Mouse (Mus musculus) limb, embryonic 13.5 days (tissue): ENCODE data around the gene Dtl. TPM values are rescaled to one million over a fixed set of nuclear protein-coding genes. Genes with fewer than 3 reads are reported as not detected.

Source experiments
- ATAC-seq: fragments of 200-750 bp; cut with Nextera tagmentation; 2 replicates; pipeline ENCODE4 v1.8.0; 2017; ENCODE audit warnings: low read depth, moderate number of reproducible peaks, moderate TSS enrichment; ENCODE audit not compliant: low FRiP score
- H3K27ac ChIP-seq: fragments of 300-500 bp; sonication (generic); 2 replicates; pipeline ENCODE4 v1.5.1; 2015; ENCODE audit warnings: inconsistent platforms, mild to moderate bottlenecking, moderate library complexity
- H3K27me3 ChIP-seq: fragments of 300-500 bp; sonication (generic); 2 replicates; pipeline ENCODE4 v1.6.1; 2015; ENCODE audit warnings: mild to moderate bottlenecking, inconsistent platforms
- H3K36me3 ChIP-seq: fragments of 300-500 bp; sonication (generic); 2 replicates; pipeline ENCODE4 v1.6.1; 2015; ENCODE audit warnings: inconsistent platforms, mild to moderate bottlenecking, moderate library complexity
- H3K4me1 ChIP-seq: fragments of 300-500 bp; sonication (generic); 2 replicates; pipeline ENCODE4 v1.6.1; 2015; ENCODE audit warnings: inconsistent platforms
- H3K4me2 ChIP-seq: fragments of 300-500 bp; sonication (generic); replicated peaks from 2 replicates; pipeline ENCODE4 v1.6.1; 2015; ENCODE audit warnings: inconsistent platforms, mild to moderate bottlenecking, moderate library complexity
- H3K4me3 ChIP-seq: fragments of 300-500 bp; sonication (generic); 2 replicates; pipeline ENCODE4 v1.5.1; 2015; ENCODE audit warnings: moderate library complexity, mild to moderate bottlenecking, inconsistent platforms
- H3K9ac ChIP-seq: fragments of 300-500 bp; sonication (generic); 2 replicates; pipeline ENCODE4 v1.6.1; 2015; ENCODE audit warnings: mild to moderate bottlenecking, inconsistent platforms
- H3K9me3 ChIP-seq: fragments of 300-500 bp; sonication (generic); 2 replicates; pipeline ENCODE4 v1.6.1; 2016; ENCODE audit warnings: inconsistent platforms
- WGBS: fragments of 180-500 bp; shearing (Covaris S2); methylation state at CpG from one replicate; pipeline ENCODE4 v1.1.7; 2015; 5-methylcytosine and 5-hydroxymethylcytosine counted together
- polyA plus RNA-seq: library from polyadenylated mRNA; unstranded; fragments of >200 nt; fragmentation: Nextera tagmentation; extraction: Ambion mirVana; gene quantifications from 2 replicates; pipeline ENCODE4 v1.2.1, GENCODE M21; 2015

Gene Dtl
- polyA plus RNA-seq, 1 experiment from 2014 or later = 68.1 TPM

DNA sequence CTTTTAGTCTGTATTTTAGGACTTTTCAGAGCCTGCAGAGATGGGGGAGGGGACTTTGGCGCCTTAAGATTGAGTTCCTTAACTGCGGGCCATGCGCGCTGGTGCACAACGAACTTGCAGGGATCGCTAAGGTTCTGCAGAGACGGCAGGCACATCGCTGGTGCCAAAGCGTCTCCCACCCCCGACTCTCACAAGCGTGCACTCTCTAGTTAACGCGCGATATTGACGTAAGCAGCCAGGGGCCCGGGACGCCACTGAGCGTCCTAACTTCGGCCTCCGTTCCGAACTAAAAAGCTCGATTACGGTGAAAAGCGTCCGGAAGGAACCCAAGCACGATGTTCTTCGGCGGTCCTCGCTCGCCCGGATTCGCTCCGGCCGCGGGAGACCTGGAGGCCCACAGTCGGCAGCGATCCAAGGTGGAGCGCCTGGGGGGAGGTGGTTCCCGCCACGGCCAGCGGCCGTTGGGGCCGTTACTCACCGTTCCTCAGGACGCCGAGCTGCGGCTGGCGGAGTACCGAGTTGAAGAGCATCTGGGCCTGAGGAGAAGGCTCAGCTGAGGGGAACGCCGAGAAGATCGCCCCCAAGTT is 380 bp downstream of the Dtl start:
- H3K4me2 ChIP-seq = peak overlapping the region; percentile 79
- peak overlapping the region; percentile 81 for H3K9ac ChIP-seq
- no peaks in the 10 kb centered on the region for H3K27me3 ChIP-seq
- peaks cover 4% of the 10 kb centered on the region; the same call in 1 of the 2 replicates for H3K9me3 ChIP-seq
- peak overlapping the region; percentile 93 for H3K27ac ChIP-seq
- WGBS = under 1% methylated on average over 52 of the region's 52 CpGs
- peaks cover 29% of the 10 kb centered on the region for H3K4me1 ChIP-seq
- peak overlapping the region; percentile 73 for H3K4me3 ChIP-seq
- H3K36me3 ChIP-seq = peaks cover 12% of the 10 kb centered on the region
- peak; percentile 31; the same call in 1 of the 2 replicates for ATAC-seq

GRCm38 (mm10) chr1:191573906-191574639 is 1.3 kb downstream of the Dtl start:
- Histone ChIP-seq H3K9me3 (no peaks in the 10 kb centered on the region), H3K36me3 (peaks cover 14% of the 10 kb centered on the region), H3K27ac (peak overlapping the region; percentile 93), H3K4me1 (peaks cover 29% of the 10 kb centered on the region), H3K27me3 (no peaks in the 10 kb centered on the region), H3K4me2 (peak overlapping the region; percentile 79), H3K4me3 (peak overlapping the region; percentile 73), H3K9ac (peak overlapping the region; percentile 81)
- under 1% methylated on average over 13 of the region's 13 CpGs for WGBS
- ATAC-seq = no peak

DNA sequence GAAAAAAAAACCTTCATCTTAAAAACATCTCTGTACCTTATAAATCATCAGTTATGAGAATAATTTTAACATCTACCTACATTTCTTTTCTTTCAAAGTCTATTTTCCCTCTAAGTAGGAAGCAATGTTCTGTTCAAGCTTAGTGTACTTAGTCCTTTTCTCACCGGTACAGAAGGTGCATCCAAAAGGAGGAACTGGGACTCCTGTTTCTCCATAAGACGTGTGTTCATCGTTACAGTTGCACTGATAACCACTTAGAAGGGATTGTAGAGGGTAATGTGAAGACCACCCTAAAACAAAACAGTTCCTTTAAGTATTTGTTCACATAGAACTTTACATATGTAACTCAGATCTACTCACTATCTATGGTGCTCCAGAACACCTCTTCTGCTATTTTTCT is 4.9 kb downstream of the Dtl start:
- Histone ChIP-seq H3K9ac (no peak overlapping the region), H3K4me2 (no peak overlapping the region), H3K4me3 (no peak overlapping the region), H3K27me3 (no peaks in the 10 kb centered on the region), H3K36me3 (peaks cover 28% of the 10 kb centered on the region), H3K9me3 (no peaks in the 10 kb centered on the region), H3K27ac (no peak overlapping the region), H3K4me1 (peaks cover 8% of the 10 kb centered on the region; the same call in 1 of the 2 replicates)
- no peak for ATAC-seq
- 86% methylated on average over 3 of the region's 3 CpGs for WGBS

- WGBS = 93% methylated on average over 2 of the region's 2 CpGs
- H3K4me2 ChIP-seq = no peak overlapping the region
- no peak overlapping the region for H3K4me3 ChIP-seq
- no peak overlapping the region for H3K27ac ChIP-seq
- no peak for ATAC-seq
- H3K36me3 ChIP-seq = peaks cover 28% of the 10 kb centered on the region
- H3K4me1 ChIP-seq = peaks cover 8% of the 10 kb centered on the region; the same call in 1 of the 2 replicates
- H3K27me3 ChIP-seq = no peaks in the 10 kb centered on the region
- H3K9me3 ChIP-seq = no peaks in the 10 kb centered on the region
- H3K9ac ChIP-seq = no peak overlapping the region
These were observed 5.7 kb downstream of the Dtl start for GRCm38 (mm10) chr1:191569625-191570024.

DNA sequence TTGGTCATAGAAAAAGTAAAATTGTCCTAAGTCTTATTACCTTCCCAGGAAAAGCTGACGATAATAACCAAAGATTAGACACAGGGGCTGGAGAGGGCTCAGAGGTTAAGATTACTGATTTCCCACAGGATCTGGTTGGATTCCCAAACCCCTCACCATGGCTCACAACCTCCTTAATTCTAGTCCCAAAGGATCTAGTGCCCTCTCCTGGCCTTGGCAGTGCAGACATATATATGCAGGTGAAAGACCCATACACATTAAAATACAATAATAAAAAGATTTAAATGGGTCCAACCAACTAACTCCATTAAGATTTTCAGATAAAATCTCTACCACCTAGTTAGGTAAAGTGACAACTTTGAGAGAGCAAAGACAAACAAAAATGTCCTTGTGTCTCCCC is 7.5 kb downstream of the Dtl start:
- peaks cover 5% of the 10 kb centered on the region; the same call in 1 of the 2 replicates for H3K4me1 ChIP-seq
- 65% methylated on average over 1 of the region's 1 CpGs for whole genome bisulfite sequencing
- H3K27me3 ChIP-seq = no peaks in the 10 kb centered on the region
- H3K4me2 ChIP-seq = no peak overlapping the region
- H3K9me3 ChIP-seq = no peaks in the 10 kb centered on the region
- H3K27ac ChIP-seq = no peak overlapping the region
- no peak for ATAC-seq
- H3K9ac ChIP-seq = no peak overlapping the region
- no peak overlapping the region for H3K4me3 ChIP-seq
- H3K36me3 ChIP-seq = peaks cover 28% of the 10 kb centered on the region

- H3K4me2 ChIP-seq = no peak overlapping the region
- no peak for ATAC-seq
- no peaks in the 10 kb centered on the region for H3K4me1 ChIP-seq
- H3K9ac ChIP-seq = no peak overlapping the region
- H3K4me3 ChIP-seq = no peak overlapping the region
- 64% methylated on average over 6 of the region's 6 CpGs for WGBS
- no peaks in the 10 kb centered on the region for H3K27me3 ChIP-seq
- no peaks in the 10 kb centered on the region for H3K9me3 ChIP-seq
- peaks cover 42% of the 10 kb centered on the region for H3K36me3 ChIP-seq
- no peak overlapping the region for H3K27ac ChIP-seq
These were observed 12.4 kb downstream of the Dtl start for GRCm38 (mm10) chr1:191562823-191563365.

GRCm38 (mm10) chr1:191559779-191560178 is 15.6 kb downstream of the Dtl start:
- peaks cover 54% of the 10 kb centered on the region for H3K36me3 ChIP-seq
- H3K9ac ChIP-seq = no peak overlapping the region
- no peak overlapping the region for H3K4me2 ChIP-seq
- no peaks in the 10 kb centered on the region for H3K9me3 ChIP-seq
- H3K4me1 ChIP-seq = no peaks in the 10 kb centered on the region
- H3K27me3 ChIP-seq = no peaks in the 10 kb centered on the region
- no peak for ATAC-seq
- H3K4me3 ChIP-seq = no peak overlapping the region
- H3K27ac ChIP-seq = no peak overlapping the region
- WGBS = 85% methylated on average over 5 of the region's 5 CpGs

GRCm38 (mm10) chr1:191557109-191557508 is 18.2 kb downstream of the Dtl start:
- no peaks in the 10 kb centered on the region for H3K4me1 ChIP-seq
- H3K9me3 ChIP-seq = no peaks in the 10 kb centered on the region
- H3K27ac ChIP-seq = no peak overlapping the region
- no peaks in the 10 kb centered on the region for H3K27me3 ChIP-seq
- no peak for ATAC-seq
- no peak overlapping the region for H3K4me2 ChIP-seq
- no peak overlapping the region for H3K9ac ChIP-seq
- H3K4me3 ChIP-seq = no peak overlapping the region
- WGBS = 78% methylated on average over 8 of the region's 8 CpGs
- peaks cover 67% of the 10 kb centered on the region for H3K36me3 ChIP-seq

DNA sequence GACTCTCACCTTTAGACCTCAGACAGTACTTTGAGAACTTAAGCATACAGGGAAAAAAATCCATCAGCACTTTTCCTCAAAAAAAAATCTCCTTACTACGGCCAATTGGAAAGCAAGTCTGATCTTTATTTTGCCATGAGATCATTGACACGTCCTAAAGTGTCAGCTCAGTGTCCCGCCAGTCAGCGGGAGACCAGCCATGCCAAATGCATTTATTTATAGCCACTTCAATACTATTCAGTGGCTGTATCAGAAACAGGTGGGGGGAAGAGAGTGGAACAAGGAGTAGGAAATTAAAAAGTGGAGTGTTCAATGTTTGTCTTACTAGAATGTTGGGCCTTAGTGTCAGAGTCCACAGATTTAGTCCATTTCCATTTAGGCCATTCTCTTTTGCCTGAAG is 24.6 kb downstream of the Dtl start:
- H3K4me1 ChIP-seq = no peaks in the 10 kb centered on the region
- H3K9ac ChIP-seq = no peak overlapping the region
- WGBS = 71% methylated on average over 4 of the region's 4 CpGs
- H3K4me3 ChIP-seq = no peak overlapping the region
- no peaks in the 10 kb centered on the region for H3K9me3 ChIP-seq
- no peak overlapping the region for H3K4me2 ChIP-seq
- ATAC-seq = no peak
- no peaks in the 10 kb centered on the region for H3K27me3 ChIP-seq
- peaks cover 64% of the 10 kb centered on the region for H3K36me3 ChIP-seq
- H3K27ac ChIP-seq = no peak overlapping the region

- Histone ChIP-seq H3K4me3 (no peak overlapping the region), H3K9me3 (no peaks in the 10 kb centered on the region), H3K9ac (no peak overlapping the region), H3K27ac (no peak overlapping the region), H3K36me3 (peaks cover 81% of the 10 kb centered on the region), H3K4me2 (no peak overlapping the region), H3K27me3 (no peaks in the 10 kb centered on the region), H3K4me1 (no peaks in the 10 kb centered on the region)
- WGBS = 94% methylated on average over 3 of the region's 3 CpGs
- no peak for ATAC-seq
These were observed 31.6 kb downstream of the Dtl start for GRCm38 (mm10) chr1:191543747-191544146.

DNA sequence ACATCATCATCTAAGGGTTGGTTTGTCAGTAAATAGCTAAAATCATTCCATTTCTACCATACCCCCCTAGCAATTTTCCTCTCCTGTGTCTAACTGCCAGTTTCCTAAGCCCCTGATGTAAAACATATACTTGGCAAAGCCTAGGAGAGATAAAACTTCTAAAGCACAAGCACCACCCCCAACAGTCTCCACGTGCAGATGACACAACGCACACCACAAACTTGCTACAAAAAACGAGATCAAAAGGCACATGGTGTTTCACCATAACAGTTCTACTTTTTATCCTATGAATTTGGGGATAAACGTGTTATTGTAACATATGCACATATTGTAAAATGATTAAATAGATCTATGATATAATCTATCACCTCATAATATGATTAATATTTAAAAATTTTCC is 33.7 kb downstream of the Dtl start:
- H3K27me3 ChIP-seq = no peaks in the 10 kb centered on the region
- H3K4me1 ChIP-seq = no peaks in the 10 kb centered on the region
- no peak overlapping the region for H3K27ac ChIP-seq
- H3K9me3 ChIP-seq = no peaks in the 10 kb centered on the region
- peaks cover 74% of the 10 kb centered on the region for H3K36me3 ChIP-seq
- 85% methylated on average over 4 of the region's 4 CpGs for WGBS
- H3K4me2 ChIP-seq = no peak overlapping the region
- no peak for ATAC-seq
- no peak overlapping the region for H3K9ac ChIP-seq
- H3K4me3 ChIP-seq = no peak overlapping the region

DNA sequence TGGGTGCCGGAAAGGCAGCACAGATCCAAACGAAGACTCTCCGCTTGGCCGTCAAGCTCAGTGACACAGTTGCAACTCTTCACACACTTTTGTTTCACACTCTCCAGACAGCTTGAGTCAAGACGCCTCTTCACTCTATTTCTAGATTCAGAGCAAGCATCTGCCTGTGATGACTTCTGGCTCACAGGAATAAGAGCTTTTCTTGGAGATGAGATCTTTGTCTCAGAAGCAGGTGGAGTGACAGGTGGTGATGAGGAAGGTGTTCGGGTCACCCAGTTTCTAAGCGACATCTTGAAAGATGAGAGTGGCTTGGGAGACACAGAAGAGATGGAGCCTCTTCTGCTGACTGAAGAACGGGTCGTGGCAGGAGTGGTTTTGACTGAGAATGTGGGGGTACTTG is 34.3 kb downstream of the Dtl start:
- 93% methylated on average over 9 of the region's 9 CpGs for WGBS
- Histone ChIP-seq H3K9ac (no peak overlapping the region), H3K36me3 (peaks cover 71% of the 10 kb centered on the region), H3K4me3 (no peak overlapping the region), H3K27ac (no peak overlapping the region), H3K27me3 (no peaks in the 10 kb centered on the region), H3K9me3 (no peaks in the 10 kb centered on the region), H3K4me1 (no peaks in the 10 kb centered on the region), H3K4me2 (no peak overlapping the region)
- ATAC-seq = no peak
